Mouse (Mus musculus) testis, postnatal 10 days (tissue): ENCODE results near the gene Ctnna3.
"Not testable (repeated sequence)": the region's sequence is repeated elsewhere in the genome, so short reads cannot be mapped to it uniquely, and the experiment has no call there.

Experiments used
- DNase-seq: peaks from one replicate; pipeline ENCODE4 v3.0.0; 2021; ENCODE audit warnings: low spot score

Gene Ctnna3

DNA sequence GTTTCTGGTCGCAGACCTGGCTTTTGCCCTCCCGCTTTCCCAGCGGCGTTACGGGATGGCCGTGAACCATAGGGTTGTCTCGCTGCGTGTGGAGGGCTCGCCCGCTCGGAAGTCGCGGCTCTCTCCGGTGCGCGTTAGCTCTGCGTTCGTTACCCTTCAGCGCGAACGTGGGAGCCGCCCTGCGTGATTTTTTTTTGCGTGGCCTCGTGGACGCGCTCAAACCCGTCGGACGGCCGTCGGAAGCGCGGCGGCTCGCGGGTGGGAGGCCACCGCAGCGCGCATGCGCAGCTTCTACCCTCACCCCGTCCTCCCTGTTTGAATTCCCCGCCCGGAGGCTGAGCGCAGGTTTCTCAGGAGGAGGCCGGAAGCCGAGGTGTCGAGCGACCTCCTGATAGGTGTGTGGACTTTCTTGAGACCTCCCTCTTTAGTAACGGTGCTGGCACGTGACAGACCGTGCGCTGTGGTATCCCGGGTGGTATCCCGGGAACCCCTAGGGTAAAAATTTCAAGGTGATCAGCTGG lies at the start of gene Ctnna3:
Ctnna3 (plus strand) TSS at position 314 of the 521 bp plus-strand sequence.
- peak; percentile 88 for DNase-seq

DNA sequence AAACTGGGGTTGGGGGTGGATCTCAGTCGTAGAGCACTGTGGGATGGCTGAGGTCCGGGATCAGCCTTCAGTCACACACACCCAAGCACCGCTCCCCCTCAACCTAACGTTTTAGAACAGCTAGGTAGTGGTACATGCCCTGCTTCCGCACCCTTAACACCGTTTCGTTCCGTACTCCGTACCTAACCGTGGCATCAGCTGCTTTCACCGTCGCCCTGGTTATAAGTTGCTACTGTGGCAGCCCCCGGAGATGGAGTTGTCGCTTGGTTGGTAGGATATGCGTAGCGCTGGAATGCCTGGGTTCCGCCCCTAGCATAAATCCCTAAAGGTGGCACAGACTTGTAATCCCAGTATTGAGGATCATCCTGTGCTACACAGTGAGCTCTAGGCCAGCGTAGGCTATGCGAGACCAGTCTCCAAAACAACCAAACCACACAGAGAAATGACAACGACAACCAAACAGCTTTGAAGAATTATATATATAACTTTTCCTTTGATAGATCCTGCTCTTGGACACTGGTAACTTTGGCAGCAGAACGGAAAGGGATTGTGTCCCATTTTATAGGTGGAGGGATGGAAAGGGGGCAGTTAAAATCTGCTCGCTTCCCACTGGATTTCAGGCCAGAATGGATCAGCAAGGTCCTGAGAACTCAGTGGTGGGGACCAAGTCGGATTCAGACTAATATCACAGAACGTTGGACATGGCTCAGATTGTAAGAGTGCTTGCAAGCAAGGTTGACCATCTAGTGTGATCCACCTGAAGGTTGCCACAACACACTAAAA lies 48.2 kb upstream of the Ctnna3 start, which contains the start of gene Sirt1:
Sirt1 (minus strand) TSS at position 207 of the 783 bp plus-strand sequence.
- no peak for DNase-seq

DNA sequence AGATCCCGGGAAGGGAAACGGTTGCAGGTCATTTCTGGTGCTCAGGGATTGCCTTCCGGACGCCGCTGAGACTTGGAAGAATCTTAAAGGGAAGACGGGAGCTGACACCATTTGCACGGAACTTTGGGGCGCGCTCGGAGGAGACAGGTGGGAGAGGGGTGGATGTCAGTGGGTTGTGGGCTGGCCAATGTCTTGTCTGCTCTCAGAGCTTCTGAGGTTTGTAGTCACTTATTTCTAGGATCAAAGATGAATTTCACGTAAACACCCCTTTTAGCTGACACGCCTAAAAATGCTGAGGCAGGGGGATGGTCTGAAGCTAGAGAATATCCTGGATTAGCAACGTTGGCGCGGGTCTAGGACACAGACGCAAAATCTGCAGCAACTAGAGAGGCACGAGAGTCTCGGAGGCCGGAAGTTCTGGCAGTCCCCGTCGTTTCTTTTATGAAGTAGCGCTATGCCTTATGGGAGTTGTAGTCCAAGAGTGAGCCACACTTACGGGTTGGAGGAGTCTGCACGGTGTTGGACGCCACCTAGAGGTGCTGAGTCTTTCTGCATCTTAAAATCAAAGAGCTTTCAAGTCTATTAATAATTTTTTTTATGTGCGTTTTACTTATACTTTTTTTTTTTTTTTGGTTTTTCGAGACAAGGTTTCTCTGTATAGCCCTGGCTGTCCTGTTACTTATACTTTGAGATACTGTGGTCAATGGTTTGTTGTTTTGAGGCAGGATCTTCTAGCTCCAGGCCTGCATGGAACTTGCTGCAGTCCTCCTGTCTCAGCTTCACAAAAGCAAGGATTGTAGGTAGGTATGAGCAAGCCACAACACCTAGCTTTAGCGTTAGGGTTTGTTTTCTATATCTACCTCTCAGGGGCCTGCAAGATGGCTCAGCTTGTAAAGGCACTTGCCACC lies 47.3 kb upstream of the Ctnna3 start, which contains the start of gene Dnajc12:
Dnajc12 (plus strand) TSS at position 72 of the 908 bp plus-strand sequence.
- DNase-seq: peak; percentile 77

DNA sequence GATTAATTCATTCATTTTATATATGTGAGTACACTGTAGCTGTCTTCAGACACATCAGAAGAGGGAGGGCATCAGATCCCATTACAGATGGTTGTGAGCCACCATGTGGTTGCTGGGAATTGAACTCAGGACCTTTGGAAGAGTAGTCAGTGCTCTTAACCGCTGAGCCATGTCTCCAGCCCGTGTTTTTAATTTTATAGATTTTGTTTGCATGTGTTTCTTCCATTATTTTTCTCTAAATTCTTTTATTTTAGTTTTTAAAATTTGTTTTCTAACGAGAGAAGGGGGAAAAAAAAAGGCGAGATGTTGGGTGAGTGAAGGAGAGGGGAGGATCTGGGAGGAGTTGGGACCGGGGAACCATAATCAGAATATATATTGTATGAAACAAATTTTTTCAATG lies 44.0 kb upstream of the Ctnna3 start:
- DNase-seq: not testable (repeated sequence)

DNA sequence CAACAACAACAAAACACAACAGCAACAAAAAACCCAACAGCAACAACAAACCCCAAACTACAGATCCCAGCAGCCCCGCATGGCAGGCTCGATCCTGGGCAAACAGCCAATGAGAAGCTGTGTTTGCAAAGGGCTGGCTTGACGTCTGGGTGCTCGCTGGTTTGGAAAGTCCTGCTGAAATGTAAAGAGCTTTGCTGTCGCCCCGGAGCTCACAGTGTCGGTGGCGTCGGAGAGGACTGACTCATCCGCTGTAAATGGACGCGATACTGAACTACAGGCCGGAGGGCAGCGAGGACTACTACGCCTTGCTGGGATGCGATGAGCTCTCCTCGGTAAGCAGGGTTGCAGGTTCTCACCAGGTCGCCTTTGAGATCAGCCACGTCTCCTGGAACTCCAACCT lies 43.5 kb upstream of the Ctnna3 start:
- peak; percentile 77 for DNase-seq

DNA sequence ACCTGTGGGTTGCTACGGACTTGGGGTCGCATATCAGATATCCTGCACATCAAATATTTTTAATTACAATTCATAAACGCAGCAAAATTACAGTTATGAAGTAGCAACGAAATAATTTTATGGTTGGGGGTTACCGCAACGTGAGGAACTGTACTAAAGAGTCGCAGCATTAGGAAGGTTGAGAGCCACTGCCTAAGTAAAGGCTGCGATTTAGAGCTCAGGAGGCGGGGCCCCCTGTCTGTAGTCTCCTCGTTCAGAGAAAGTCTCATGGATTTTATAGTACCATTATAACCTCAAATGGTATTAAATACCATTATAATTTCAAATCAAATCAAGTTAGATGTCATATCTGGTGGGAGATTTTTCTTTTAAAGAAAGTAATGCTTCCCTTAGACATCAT lies 42.9 kb upstream of the Ctnna3 start:
- peak; percentile 27 for DNase-seq

DNA sequence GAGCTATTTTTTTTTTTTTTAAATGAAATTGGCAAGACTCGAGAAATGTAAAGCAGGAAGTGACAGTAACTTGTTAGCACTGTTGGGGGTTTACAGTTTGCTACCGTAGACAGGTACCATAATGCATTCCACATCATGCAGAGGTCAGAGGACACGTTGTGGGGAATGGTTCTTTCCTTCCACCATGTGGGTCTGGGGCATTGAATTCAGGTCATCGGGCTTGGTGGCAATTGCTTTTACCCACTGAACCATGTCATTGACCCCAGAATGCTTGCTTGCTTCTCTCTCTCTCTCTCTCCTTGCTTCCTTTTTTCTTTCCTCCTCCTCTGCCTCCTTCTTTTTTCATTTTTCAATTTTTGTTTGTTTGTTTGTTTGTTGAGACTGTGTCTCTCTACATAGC lies 41.0 kb upstream of the Ctnna3 start:
- no peak for DNase-seq

DNA sequence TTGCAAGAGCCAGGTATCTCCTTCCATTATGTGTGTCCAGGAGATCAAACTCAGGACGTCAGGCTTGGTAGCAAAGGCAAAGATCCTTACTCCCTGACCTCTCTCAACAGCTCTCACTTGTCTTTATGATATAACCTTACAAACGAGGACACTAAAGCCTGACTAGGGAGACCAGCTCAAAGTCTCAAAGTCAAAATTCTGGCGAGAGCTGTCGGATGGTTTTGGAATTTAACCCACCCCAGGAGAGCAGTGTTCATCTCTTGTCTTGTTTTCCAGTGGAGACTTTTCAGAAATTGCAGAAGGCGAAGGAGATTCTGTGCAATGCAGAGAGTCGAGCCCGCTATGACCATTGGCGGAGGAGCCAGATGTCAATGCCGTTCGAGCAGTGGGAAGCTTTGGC lies 32.9 kb upstream of the Ctnna3 start:
- no peak for DNase-seq

DNA sequence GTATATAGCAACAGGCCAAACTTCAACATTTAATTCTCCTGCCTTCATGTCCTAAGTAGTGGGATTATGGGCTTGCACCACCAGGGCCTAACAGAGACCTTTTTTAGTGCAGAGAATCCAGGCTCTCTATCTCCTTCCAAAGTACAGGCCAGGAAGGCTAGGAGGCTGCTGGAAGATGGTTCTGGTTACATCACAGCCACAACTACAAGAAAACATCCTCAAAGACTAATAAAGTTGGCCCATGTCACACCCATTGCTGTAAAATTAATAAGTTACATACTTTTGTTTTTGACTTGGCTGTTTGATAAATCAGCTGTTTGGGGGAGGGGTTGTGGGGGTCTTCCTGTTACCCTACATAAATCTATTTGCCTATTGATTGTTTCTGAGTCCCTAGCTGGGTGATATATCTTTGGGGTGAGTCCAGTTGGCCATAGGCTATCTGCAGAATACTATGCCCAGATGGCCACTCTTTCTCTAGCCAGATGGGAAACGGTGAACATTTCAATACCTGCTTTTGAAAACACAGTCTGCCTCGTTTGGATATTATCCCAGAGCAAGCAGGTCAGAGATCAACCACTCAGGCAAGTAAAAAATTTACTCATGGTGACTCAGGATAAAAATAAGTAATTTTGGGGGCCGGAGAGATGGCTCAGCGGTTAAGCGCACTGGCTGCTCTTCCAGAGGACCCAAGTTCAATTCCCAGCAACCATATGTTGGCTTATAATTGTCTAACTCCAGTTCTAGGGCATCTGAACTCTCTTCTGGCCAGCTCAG lies 27.0 kb upstream of the Ctnna3 start:
- no peak for DNase-seq

DNA sequence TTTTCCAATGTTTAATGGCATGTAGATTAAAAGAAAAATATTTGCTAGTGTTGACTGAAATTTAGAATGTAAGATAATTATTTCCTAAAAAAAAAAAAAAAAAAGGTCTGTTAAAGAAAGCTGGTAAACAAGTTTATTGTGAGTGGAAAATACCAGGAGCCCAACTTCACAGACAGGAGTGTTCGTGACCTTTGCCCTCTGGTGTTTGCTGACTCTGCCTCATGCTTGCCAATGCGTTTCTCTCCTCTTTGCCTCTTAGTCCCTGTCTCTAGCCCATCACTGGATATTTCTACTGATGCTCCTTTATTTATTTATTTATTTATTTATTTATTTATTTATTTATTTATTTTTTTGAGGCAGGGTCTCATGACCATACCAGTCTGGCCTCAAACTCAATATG lies 26.3 kb upstream of the Ctnna3 start:
- no peak for DNase-seq

DNA sequence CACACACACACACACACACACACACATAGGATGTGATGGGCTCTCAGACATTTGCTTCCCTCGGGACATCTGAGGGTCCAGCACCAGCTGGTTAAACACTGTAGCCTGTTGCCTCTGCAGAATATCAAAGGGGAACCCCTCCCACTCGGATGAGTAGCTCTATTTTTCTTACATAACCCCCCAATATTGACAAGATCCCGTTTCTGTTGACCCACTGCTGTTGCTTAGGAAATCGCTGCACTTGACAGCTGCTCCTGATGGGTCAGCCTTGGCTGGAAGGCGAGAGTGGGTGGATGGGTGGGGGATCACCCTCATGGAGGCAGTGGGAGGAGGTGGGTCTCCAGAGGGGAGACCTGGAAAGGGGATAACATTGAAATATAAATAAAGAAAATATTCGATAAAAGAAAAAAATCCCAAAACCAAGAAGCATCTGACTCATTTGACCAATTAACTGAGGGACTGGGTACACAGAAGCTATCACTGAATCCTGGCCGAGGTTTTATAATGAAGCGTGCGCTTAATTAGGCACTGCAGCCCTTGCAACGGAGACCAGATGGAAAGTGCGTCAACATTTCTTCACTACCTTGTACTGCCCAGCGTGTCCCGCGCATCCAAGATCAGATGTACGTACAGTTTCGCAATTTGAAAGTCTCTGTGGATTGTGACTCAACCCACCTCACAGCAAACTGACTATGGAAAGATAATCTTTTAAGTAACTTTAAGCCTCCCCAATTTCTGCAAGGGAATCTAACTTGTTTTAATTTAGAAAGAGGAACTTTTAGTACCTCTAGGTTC lies 19.5 kb upstream of the Ctnna3 start:
- no peak for DNase-seq

DNA sequence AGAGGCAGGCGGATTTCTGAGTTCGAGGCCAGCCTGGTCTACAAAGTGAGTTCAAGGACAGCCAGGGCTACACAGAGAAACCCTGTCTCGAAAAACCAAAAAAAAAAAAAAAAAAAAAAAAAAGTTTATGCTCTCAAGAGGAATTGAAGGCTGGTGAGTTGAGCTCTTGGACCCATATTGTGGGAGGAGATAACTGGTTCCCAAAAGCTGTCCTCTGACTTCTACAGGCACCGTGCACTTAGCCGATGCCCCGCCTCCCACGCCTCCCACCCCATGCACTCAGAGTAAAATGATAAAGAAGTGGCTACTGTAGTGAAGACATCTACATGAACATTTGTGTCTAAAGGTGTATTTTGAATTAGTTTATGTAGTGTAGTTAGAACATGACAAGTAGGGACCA lies 18.2 kb upstream of the Ctnna3 start:
- DNase-seq: not testable (repeated sequence)

DNA sequence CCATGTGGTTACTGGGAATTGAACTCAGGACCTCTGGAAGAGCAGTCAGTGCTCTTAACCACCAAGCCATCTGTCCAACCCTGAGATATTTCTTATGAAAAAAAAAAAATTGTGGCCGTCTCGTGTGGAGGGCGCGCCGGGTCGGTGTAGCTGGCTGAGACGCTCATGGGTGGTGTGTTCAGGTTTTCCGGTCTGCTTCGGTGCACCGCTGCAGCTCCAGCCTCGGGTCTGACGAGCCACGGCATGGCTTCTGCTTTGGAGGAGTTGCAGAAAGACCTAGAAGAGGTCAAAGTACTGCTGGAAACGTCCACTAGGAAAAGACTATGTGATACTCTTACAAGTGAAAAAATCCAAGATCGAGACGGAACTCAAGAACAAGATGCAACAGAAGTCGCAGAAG lies 17.1 kb upstream of the Ctnna3 start:
- DNase-seq: no peak

DNA sequence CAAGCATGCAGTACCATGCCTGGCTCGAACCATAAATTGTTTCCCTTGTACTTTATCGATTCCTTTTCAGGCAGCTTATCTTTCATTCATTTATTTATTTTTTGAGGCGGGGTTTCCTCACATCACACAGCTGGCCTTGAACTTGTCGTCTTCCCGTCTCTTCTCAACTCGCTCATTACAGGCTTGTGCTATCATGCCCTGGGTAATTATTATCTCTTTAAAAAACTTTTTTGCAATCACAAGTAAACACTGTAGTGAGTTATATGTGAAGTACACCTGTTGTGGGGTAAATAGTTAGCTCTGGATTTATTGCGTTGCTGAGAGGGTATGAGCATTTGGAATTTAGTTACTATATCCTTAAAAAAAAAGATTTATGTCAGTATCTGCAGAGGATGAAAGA lies 14.6 kb upstream of the Ctnna3 start:
- DNase-seq: no peak

DNA sequence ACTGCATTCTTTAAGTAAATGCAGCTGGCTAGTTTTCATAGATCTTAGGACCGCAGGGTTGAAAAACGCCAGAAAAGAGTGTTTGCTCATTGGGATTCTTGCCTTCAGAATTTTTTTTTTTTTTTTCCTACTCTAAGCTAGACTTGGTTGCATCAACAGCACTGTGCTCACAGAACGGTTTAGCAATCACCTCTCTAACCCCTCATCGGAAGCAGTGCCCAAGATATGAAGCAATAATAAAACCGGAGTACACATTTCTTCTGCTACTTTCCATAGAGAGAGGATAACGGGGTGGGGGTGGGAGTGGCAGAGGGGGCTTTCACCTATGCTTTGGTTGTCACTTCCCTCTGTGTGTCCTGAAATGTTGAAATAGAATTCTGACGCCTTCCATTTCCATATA lies 14.0 kb upstream of the Ctnna3 start:
- DNase-seq: no peak

DNA sequence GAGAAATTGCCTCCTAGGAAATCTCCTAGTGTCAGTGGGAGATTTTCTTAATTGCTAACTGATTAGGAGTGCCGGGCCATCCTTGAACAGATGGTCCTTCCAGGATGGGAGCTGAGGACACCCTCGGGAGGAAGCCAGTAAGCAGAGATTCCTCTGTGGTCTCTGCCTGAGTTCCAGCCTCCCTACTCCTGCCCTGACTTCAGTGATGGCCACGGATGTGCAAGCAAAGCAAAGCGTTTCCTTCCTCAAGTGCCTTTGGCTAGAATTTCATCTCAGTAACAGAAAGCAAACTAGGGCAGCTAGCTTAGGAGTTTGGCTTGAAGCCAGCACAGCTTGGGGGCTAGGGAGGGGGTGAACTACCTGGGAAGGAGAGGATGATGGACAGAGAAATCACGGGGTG lies 12.8 kb upstream of the Ctnna3 start:
- no peak for DNase-seq

DNA sequence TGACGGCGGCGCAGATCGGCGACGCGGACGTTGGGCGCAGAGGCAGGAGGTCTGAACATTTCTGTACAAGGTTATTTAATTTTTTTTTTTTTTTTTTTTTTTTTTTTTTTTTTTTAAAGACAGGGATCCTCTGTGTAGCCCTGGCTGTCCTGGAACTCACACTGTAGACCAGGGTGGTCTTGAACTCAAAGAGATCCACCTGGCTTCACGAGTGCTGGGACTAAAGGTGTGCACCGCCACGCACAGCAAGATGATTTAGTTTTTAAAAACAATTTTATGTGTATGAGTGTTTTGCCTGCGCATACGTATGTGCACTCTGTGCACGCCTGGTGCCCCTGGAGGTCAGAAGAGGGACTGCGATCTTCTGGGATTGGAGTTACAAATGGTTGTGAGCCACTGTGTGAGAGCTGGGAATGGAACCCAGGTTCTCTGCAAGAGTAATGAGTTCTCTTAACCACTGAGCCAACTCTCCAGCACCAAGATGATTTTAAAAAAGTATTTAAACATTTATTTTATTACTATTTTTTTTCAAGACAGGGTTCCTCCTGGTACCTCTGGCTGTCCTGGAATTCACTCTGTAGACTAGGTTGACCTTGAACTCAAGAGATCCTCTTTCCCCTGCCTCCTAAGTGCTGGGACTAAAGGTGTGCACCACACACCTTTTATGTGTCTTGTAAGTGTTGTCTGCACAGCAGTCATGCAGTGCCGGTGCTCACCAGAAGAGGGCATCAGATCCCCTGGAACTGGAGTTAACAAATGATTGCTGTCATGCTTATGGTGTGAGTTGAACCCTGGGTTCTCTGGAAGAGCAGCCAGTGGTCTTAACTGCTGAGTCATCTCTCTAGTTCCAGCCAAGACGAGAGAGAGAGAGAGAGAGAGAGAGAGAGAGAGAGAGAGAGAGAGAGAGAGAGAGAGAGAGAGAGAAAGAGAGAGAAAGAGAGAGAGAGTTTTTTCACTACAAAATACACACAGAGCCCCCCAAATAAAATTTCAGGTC lies 7.9 kb upstream of the Ctnna3 start, which contains the start of gene Gm7075:
Gm7075 (minus strand) TSS at position 51 of the 997 bp plus-strand sequence.
- DNase-seq: peak; percentile 80

DNA sequence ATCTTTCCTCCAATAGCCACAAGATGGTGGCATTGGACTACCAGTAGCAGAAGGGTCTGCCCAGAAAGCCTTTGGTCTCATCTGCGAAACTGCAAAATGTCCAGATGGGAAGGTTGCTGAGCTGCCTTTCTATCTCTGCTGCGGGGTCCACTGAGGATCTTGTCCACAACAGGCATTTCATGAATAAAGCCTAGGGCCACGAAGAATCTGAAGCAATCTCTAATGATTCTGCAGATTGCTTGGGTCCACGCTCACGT lies 7.2 kb upstream of the Ctnna3 start:
- no peak for DNase-seq

DNA sequence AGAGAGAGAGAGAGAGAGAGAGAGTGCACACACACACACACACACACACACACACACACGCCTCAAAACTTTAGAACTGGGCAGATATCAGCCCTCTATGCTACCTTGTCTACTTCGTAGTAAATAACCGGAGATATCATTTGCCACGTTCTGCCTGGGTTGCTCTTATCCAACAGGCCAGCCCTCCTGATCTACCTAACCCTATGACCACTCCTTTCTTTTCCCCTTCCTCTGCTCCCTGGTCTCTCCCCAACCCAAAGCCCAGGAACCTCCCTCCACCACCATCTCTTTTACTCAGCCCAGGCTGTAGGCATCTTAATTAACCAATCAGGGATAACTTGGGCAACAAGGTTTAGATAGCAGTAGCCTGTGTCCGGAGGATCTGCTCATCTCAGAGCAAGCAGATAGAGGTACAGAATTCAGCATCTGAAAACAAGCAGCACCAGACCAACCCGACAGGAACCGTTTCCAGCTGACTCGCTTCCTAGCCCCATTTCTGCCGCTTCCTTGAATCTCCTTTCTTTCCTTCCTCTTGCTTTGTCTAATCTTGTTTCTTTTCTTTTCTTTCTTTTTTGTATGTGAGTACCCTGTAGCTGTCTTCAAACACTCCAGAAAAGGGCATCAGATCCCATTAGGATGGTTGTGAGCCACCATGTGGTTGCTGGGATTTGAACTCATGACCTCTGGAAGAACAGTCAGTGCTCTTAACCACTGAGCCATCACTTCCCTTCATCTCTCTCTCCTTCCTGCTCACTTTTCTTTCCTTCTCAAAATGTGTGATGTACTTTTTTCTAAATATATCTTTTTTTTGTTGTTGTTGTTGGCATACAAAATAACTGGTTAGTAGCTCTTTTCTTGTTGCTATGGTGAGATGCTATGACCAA lies 6.1 kb upstream of the Ctnna3 start:
- DNase-seq: no peak
